Mouse (Mus musculus) T-cell, adult 2 months (primary cell): ENCODE results near the gene Tas2r107.
"Not testable (repeated sequence)": the region's sequence is repeated elsewhere in the genome, so short reads cannot be mapped to it uniquely, and the experiment has no call there.

ENCODE experiments used
- DNase-seq: peaks from one replicate; pipeline ENCODE4 v3.0.0; 2022; ENCODE audit warnings: low spot score

The Tas2r107 gene

DNA sequence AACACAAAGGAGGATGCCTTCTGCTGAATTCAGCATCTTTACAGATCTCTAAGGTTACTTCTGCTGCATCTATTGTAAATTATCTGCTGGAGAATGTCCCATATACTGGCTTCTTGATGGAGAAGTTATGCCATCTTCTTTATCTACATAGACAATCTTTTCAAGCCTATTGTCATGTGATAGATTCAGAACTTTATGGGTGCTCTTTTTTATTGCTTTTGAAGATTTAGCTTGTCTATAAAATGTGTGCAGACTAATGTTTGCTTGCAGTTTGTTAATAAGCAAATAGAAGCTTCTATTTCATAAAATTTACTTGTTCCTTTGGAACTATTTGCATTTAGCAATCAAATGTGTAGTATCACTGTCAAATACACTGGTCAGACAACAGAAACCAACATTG lies at the start of gene Tas2r107:
TSS of gene Tas2r107 (minus strand) at position 101 of the 400 bp plus-strand sequence.
- no peak for DNase-seq

DNA sequence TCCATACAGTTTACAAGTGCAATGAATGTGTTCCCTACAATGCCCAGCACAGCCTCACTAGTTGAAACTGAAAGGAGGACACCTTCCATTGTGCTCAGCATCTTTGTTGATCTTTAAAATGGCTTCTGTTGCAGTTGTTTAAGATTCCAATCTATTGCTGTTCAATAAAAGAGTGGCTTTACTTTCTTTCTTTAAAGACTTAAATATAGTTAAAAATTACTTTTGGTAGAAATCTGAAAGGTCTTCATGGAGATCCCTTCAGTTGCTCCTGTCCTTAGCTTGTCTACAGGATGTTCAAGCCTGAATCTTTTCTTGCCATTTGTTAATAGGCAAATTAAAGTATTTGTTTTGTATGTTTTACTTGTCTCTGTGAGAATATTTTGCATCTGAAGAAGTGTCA lies 30.0 kb upstream of the Tas2r107 start, which contains the start of gene Tas2r114:
TSS of gene Tas2r114 (minus strand) at position 101 of the 400 bp plus-strand sequence.
- DNase-seq = no peak

DNA sequence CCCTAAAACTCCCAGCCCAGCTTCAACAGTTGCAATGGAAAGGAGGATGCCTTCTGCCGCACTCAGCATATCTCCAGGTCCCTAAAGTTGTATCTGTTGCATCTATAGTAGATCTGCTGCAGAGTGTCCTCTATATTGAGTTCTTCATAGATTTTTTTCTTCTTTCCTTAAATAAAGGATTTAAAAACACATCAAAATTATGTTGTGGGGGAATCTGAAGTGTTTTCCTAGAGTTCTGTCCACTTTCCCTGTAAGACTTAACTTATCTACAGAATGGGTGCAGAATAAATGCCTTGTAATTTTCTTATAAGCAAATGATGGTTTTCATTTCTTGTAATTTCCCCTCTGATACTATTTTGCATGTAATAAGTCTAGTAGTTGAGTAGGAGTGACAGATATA lies 27.4 kb upstream of the Tas2r107 start, which contains the start of gene Tas2r105:
TSS of gene Tas2r105 (minus strand) at position 101 of the 400 bp plus-strand sequence.
- DNase-seq = no peak

DNA sequence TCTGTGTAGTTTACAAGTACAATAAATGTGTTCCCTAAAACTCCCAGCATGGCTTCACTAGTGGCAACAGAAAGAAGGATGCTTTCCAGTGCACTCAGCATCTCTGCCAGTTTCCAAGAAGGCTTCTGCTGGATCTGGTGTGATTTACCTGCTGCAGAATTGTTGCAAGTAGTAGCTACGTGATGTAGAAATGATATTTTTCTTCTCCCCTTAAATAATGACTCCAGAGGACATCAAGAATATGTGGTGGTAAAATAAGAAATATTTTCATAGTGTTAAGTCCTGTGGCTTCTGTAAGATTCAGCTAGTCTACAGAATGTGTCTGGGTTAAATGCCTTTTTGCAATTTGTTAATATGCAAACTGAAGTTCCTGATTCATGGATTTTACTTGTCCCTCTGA lies 25.7 kb upstream of the Tas2r107 start, which contains the start of gene Tas2r104:
TSS of gene Tas2r104 (minus strand) at position 101 of the 400 bp plus-strand sequence.
- DNase-seq = no peak

DNA sequence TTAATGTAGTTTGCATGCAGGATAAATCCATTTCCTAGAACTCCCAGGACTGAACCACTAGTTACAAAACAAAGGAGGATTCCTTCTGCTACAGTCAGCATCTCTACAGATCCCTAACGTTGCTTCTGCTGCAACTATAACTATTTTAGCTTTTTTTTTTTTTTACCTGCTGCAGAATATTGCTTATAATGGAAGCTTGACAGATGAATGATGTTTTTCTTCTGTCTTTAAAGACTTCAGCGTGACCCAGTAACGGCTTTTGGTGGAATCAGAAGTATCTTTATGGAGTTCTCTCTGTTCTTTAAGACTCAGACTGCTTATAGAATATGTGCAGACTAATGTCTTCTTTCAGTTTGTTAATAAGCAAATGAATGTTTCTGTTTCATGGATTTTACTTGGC lies 18.8 kb upstream of the Tas2r107 start, which contains the start of gene Tas2r106:
TSS of gene Tas2r106 (minus strand) at position 101 of the 400 bp plus-strand sequence.
- DNase-seq = no peak

DNA sequence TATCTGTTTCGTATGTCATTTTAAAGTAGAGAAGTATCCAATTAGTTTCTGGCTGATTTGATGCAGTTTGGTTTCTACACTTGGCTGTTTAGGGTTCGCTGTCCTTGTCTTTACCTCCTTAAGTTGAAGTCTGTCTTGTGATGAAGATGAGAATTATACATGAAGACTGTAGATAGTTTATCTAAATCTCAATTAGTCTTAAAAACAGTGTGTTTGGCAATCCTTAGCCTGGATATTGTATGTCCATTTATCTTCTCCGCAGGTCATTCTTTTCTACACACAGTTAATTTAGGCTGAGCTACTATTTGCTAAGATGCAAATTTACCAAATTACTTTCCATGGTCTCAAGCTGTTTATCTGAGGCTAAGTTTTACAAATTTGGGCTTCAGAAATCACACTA lies 29.1 kb downstream of the Tas2r107 start, which contains the start of gene Tas2r130:
TSS of gene Tas2r130 (minus strand) at position 101 of the 400 bp plus-strand sequence.
- no peak for DNase-seq

DNA sequence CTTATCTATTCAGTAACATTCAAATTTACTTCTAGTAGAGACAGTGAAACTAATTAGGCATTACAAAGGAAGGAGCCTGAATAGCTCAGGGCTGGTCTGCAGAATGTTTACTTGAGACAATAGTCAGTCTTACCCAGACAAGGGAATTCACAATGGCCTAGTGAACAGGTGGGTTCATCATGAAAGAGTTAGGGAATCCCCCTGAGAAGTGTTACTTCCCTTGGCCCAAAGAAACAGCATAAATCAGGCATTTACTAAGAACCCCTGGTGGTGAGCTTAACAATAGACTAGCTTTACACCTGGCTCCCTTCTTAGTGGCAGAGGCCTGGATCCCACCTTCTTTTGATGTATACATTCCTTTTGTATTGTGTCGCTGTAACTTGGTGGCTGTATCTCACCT lies 50.0 kb downstream of the Tas2r107 start:
- not testable (repeated sequence) for DNase-seq
